Mouse (Mus musculus): ENCODE data around the gene Gm10272. TPM values are rescaled to one million over a fixed set of nuclear protein-coding genes. Genes with fewer than 3 reads are reported as not detected.
"Not testable (repeated sequence)": the region's sequence is repeated elsewhere in the genome, so short reads cannot be mapped to it uniquely, and the experiment has no call there.

Gene Gm10272
- polyA plus RNA-seq, 2 experiments: not detected

GRCm38 (mm10) chr10:77709831-77710230, 3.4 kb downstream of the Gm10272 start:
- H3K9ac ChIP-seq (replicated peaks): no peak overlapping the region

GRCm38 (mm10) chr10:77711157-77711556, 4.7 kb downstream of the Gm10272 start, which contains the start of gene Gm10024:
TSS of gene Gm10024 (plus strand) at chr10:77711457.
- H3K4me1 ChIP-seq (replicated peaks; ENCODE audit: control insufficient read depth in 2 of 2, insufficient read depth in 2 of 2, low read length in 1 of 2); H3K4me3 ChIP-seq (ENCODE audit: insufficient read depth in 1 of 2, low read depth in 2 of 2, low read length in 2 of 2); H3K4me2 ChIP-seq (ENCODE audit: low read depth); ATAC-seq (ENCODE audit: insufficient read depth); H3K27ac ChIP-seq; H3K36me3 ChIP-seq (replicated peaks; ENCODE audit: control insufficient read depth, insufficient read depth, low read depth); H3K27me3 ChIP-seq (ENCODE audit: control insufficient read depth, insufficient read depth, low read length); DNase-seq (ENCODE audit: low read depth in 3 of 3, low spot score in 3 of 3); H3K9ac ChIP-seq (replicated peaks); H3K9me3 ChIP-seq (ENCODE audit: control insufficient read depth, low read length): not testable (repeated sequence)

More at GRCm38 (mm10) chr10:77709831-77710230, 3.4 kb downstream of the Gm10272 start:
- DNase-seq (ENCODE audit: low read depth in 3 of 3, low spot score in 3 of 3) (no peak), ATAC-seq (ENCODE audit: insufficient read depth) (no peak)
- Histone ChIP-seq H3K4me2 (ENCODE audit: low read depth) (no peak overlapping the region), H3K9me3 (ENCODE audit: control insufficient read depth, low read length) (no peaks in the 10 kb centered on the region), H3K27ac (no peak overlapping the region), H3K27me3 (ENCODE audit: control insufficient read depth, insufficient read depth, low read length) (no peaks in the 10 kb centered on the region), H3K4me3 (ENCODE audit: insufficient read depth in 1 of 2, low read depth in 2 of 2, low read length in 2 of 2) (no peak overlapping the region), H3K4me1 (replicated peaks; ENCODE audit: control insufficient read depth in 2 of 2, insufficient read depth in 2 of 2, low read length in 1 of 2) (no peaks in the 10 kb centered on the region), H3K36me3 (replicated peaks; ENCODE audit: control insufficient read depth, insufficient read depth, low read depth) (no peaks in the 10 kb centered on the region)
- TF ChIP-seq CTCF (IDR thresholded peaks at IDR 0.05; ENCODE audit: low read depth): no peak
- no peak for TF ChIP-seq EP300 (IDR thresholded peaks at IDR 0.05; ENCODE audit: low read depth)
- WGBS (ENCODE audit: insufficient replicate concordance): 59% methylated on average over 3 of the region's 3 CpGs

GRCm38 (mm10) chr10:77713734-77714133, 7.3 kb downstream of the Gm10272 start:
- DNase-seq (ENCODE audit: low read depth in 3 of 3, low spot score in 3 of 3) (no peak), ATAC-seq (ENCODE audit: insufficient read depth) (no peak)
- no peak overlapping the region for H3K4me2 ChIP-seq (ENCODE audit: low read depth)
- H3K9me3 ChIP-seq (ENCODE audit: control insufficient read depth, low read length): no peaks in the 10 kb centered on the region
- H3K27me3 ChIP-seq (ENCODE audit: control insufficient read depth, insufficient read depth, low read length): no peaks in the 10 kb centered on the region
- no peak overlapping the region for H3K9ac ChIP-seq (replicated peaks)
- H3K27ac ChIP-seq: no peak overlapping the region
- TF ChIP-seq CTCF (IDR thresholded peaks at IDR 0.05; ENCODE audit: low read depth) (no peak), EP300 (IDR thresholded peaks at IDR 0.05; ENCODE audit: low read depth) (no peak)
- H3K4me3 ChIP-seq (ENCODE audit: insufficient read depth in 1 of 2, low read depth in 2 of 2, low read length in 2 of 2): no peak overlapping the region
- H3K4me1 ChIP-seq (replicated peaks; ENCODE audit: control insufficient read depth in 2 of 2, insufficient read depth in 2 of 2, low read length in 1 of 2): no peaks in the 10 kb centered on the region
- 29% methylated on average over 4 of the region's 4 CpGs for WGBS (ENCODE audit: insufficient replicate concordance)
- no peaks in the 10 kb centered on the region for H3K36me3 ChIP-seq (replicated peaks; ENCODE audit: control insufficient read depth, insufficient read depth, low read depth)

- no peak for DNase-seq (ENCODE audit: low read depth in 3 of 3, low spot score in 3 of 3)
- H3K9me3 ChIP-seq (ENCODE audit: control insufficient read depth, low read length): no peaks in the 10 kb centered on the region
- no peaks in the 10 kb centered on the region for H3K36me3 ChIP-seq (replicated peaks; ENCODE audit: control insufficient read depth, insufficient read depth, low read depth)
- no peaks in the 10 kb centered on the region for H3K27me3 ChIP-seq (ENCODE audit: control insufficient read depth, insufficient read depth, low read length)
- H3K4me1 ChIP-seq (replicated peaks; ENCODE audit: control insufficient read depth in 2 of 2, insufficient read depth in 2 of 2, low read length in 1 of 2): no peaks in the 10 kb centered on the region
- ATAC-seq (ENCODE audit: insufficient read depth): no peak
- H3K4me2 ChIP-seq (ENCODE audit: low read depth): no peak within 1 kb of the TSS
- WGBS (ENCODE audit: insufficient replicate concordance): 48% methylated on average over 1 of the region's 1 CpGs
- no peak within 1 kb of the TSS for H3K9ac ChIP-seq (replicated peaks)
- TF ChIP-seq EP300 (IDR thresholded peaks at IDR 0.05; ENCODE audit: low read depth) (no peak), CTCF (IDR thresholded peaks at IDR 0.05; ENCODE audit: low read depth) (no peak)
- H3K27ac ChIP-seq: no peak within 1 kb of the TSS
- no peak within 1 kb of the TSS for H3K4me3 ChIP-seq (ENCODE audit: insufficient read depth in 1 of 2, low read depth in 2 of 2, low read length in 2 of 2)
Measured at GRCm38 (mm10) chr10:77715507-77715906, 9.1 kb downstream of the Gm10272 start, which contains the start of gene Gm10142. TSS of gene Gm10142 (plus strand) at chr10:77715807.

- not testable (repeated sequence) for ATAC-seq (ENCODE audit: insufficient read depth); H3K27ac ChIP-seq; H3K36me3 ChIP-seq (replicated peaks; ENCODE audit: control insufficient read depth, insufficient read depth, low read depth); H3K27me3 ChIP-seq (ENCODE audit: control insufficient read depth, insufficient read depth, low read length); H3K4me1 ChIP-seq (replicated peaks; ENCODE audit: control insufficient read depth in 2 of 2, insufficient read depth in 2 of 2, low read length in 1 of 2); H3K9ac ChIP-seq (replicated peaks); H3K9me3 ChIP-seq (ENCODE audit: control insufficient read depth, low read length); H3K4me2 ChIP-seq (ENCODE audit: low read depth); DNase-seq (ENCODE audit: low read depth in 3 of 3, low spot score in 3 of 3); H3K4me3 ChIP-seq (ENCODE audit: insufficient read depth in 1 of 2, low read depth in 2 of 2, low read length in 2 of 2)
- WGBS (ENCODE audit: insufficient replicate concordance): 54% methylated on average over 1 of the region's 1 CpGs
Measured at GRCm38 (mm10) chr10:77720299-77720698, 13.9 kb downstream of the Gm10272 start, which contains the start of gene Krtap12-1. TSS of gene Krtap12-1 (plus strand) at chr10:77720599.
